Mouse (Mus musculus) kidney, postnatal 25 days (tissue): ENCODE results near the gene Plekho1.

ENCODE experiments used
- DNase-seq, 2 experiments: peaks; one replicate each; pipeline ENCODE4 v3.0.0; 2021; ENCODE audit warnings: mixed read lengths in 2 of 2

The Plekho1 gene

GRCm38 (mm10) chr3:95945731-95946240, 50.0 kb downstream of the Plekho1 start:
- no peak for DNase-seq

- DNase-seq, result no peak
Observed at GRCm38 (mm10) chr3:95944742-95945141, 51.1 kb downstream of the Plekho1 start.

GRCm38 (mm10) chr3:95943226-95943625, 52.6 kb downstream of the Plekho1 start:
- DNase-seq, result no peak

- DNase-seq, result peak in 1 of 2 experiments; percentile 63
Observed at GRCm38 (mm10) chr3:95942749-95943148, 53.1 kb downstream of the Plekho1 start.

- DNase-seq, result peak in 1 of 2 experiments; percentile 15
Observed at GRCm38 (mm10) chr3:95938835-95939234, 57.0 kb downstream of the Plekho1 start.
